Mouse (Mus musculus): Measurements from ENCODE around the gene Ift74.

DNA sequence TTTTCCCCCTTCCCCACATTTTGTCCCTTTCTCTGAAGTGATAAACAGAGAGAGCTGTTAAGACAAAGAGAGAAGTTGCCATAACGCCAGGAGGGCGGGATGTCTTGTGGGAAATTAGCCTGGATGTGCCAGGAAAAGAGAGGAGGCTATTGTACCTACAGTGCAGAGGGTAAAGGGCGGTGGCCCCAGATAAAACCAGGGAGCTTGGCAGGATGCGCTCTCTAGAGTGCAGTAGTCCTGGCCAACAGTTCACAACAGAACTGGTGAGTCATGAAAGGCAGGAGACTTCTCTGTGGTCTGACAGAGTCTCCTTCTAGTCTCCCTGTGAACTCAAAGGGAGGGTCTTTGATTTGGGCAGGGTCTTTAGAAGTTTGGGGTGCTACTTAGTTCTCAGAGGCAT is 111.5 kb downstream of the Ift74 start:
- no peak for TF ChIP-seq CTCF (IDR thresholded peaks at IDR 0.05; ENCODE audit: control insufficient read depth, insufficient read depth, low read length)
- no peak for TF ChIP-seq POLR2A (IDR thresholded peaks at IDR 0.05; ENCODE audit: borderline replicate concordance, control insufficient read depth, low read depth, low read length)
